Mouse (Mus musculus) embryonic facial prominence, embryonic 10.5 days (tissue): ENCODE data around the gene E2f2. TPM values are rescaled to one million over a fixed set of nuclear protein-coding genes. Genes with fewer than 3 reads are reported as not detected.

Experiments
- DNase-seq: peaks from one replicate; pipeline ENCODE4 v3.0.0-alpha.2; 2017; ENCODE audit warnings: low spot score
- H3K27ac ChIP-seq: fragments of 300-500 bp; sonication (generic); replicated peaks from 2 replicates; pipeline ENCODE4 v1.5.1; 2016; ENCODE audit warnings: mild to moderate bottlenecking
- H3K27me3 ChIP-seq: fragments of 300-500 bp; sonication (generic); replicated peaks from 2 replicates; pipeline ENCODE4 v1.6.1; 2016; ENCODE audit warnings: low read depth, mild to moderate bottlenecking; ENCODE audit not compliant: poor library complexity, severe bottlenecking
- H3K36me3 ChIP-seq: fragments of 300-500 bp; sonication (generic); replicated peaks from 2 replicates; pipeline ENCODE4 v1.6.1; 2016; ENCODE audit warnings: mild to moderate bottlenecking, moderate library complexity
- H3K4me1 ChIP-seq: fragments of 300-500 bp; sonication (generic); 2 replicates; pipeline ENCODE4 v1.6.1; 2016
- H3K4me3 ChIP-seq: fragments of 300-500 bp; sonication (generic); 2 replicates; pipeline ENCODE4 v1.5.1; 2016; ENCODE audit warnings: mild to moderate bottlenecking, moderate library complexity
- H3K9me3 ChIP-seq: fragments of 300-500 bp; sonication (generic); 2 replicates; pipeline ENCODE4 v1.6.1; 2016; ENCODE audit warnings: mild to moderate bottlenecking
- WGBS: fragments of 180-500 bp; shearing (Covaris S2); methylation state at CpG from one replicate; pipeline ENCODE4 v1.1.7; 2016; 5-methylcytosine and 5-hydroxymethylcytosine counted together
- polyA plus RNA-seq: library from polyadenylated mRNA; unstranded; fragments of >200 nt; fragmentation: Nextera tagmentation; extraction: Ambion mirVana; gene quantifications from 2 replicates; pipeline ENCODE4 v1.2.1, GENCODE M21; 2016

Gene E2f2
- polyA plus RNA-seq, 1 experiment from 2014 or later: 6.2 TPM

- 5% methylated on average over 17 of the region's 17 CpGs for WGBS
- H3K36me3 ChIP-seq: no peaks in the 10 kb centered on the region
- H3K27ac ChIP-seq: peak overlapping the region; percentile 69
- H3K4me3 ChIP-seq: peak overlapping the region; percentile 47
- peak; percentile 68 for DNase-seq
- peaks cover 37% of the 10 kb centered on the region for H3K27me3 ChIP-seq
- H3K4me1 ChIP-seq: peaks cover 59% of the 10 kb centered on the region
- H3K9me3 ChIP-seq: no peaks in the 10 kb centered on the region
Measured at GRCm38 (mm10) chr4:136220133-136220775, 48.1 kb downstream of the E2f2 start.

GRCm38 (mm10) chr4:136223549-136224239 lies 51.5 kb downstream of the E2f2 start:
- WGBS: 64% methylated on average over 13 of the region's 13 CpGs
- peak; percentile 45 for DNase-seq
- Histone ChIP-seq H3K9me3 (no peaks in the 10 kb centered on the region), H3K4me3 (no peak overlapping the region), H3K27ac (peak overlapping the region; percentile 5; the same call in 1 of the 2 replicates), H3K27me3 (peaks cover 26% of the 10 kb centered on the region), H3K36me3 (no peaks in the 10 kb centered on the region), H3K4me1 (peaks cover 46% of the 10 kb centered on the region)

GRCm38 (mm10) chr4:136224240-136224559 lies 52.0 kb downstream of the E2f2 start:
- WGBS: 59% methylated on average over 5 of the region's 5 CpGs
- no peaks in the 10 kb centered on the region for H3K9me3 ChIP-seq
- no peak overlapping the region for H3K4me3 ChIP-seq
- DNase-seq: no peak
- H3K4me1 ChIP-seq: peaks cover 44% of the 10 kb centered on the region
- H3K27ac ChIP-seq: peak overlapping the region; percentile 5; the same call in 1 of the 2 replicates
- peaks cover 21% of the 10 kb centered on the region for H3K27me3 ChIP-seq
- no peaks in the 10 kb centered on the region for H3K36me3 ChIP-seq

GRCm38 (mm10) chr4:136224677-136225460 lies 52.7 kb downstream of the E2f2 start:
- WGBS: 81% methylated on average over 23 of the region's 23 CpGs
- no peaks in the 10 kb centered on the region for H3K9me3 ChIP-seq
- H3K27ac ChIP-seq: 0 out of 2 replicates have a peak overlapping the region, but pooled peaks have one; percentile 5
- H3K27me3 ChIP-seq: peaks cover 15% of the 10 kb centered on the region
- DNase-seq: no peak
- peaks cover 38% of the 10 kb centered on the region for H3K4me1 ChIP-seq
- no peaks in the 10 kb centered on the region for H3K36me3 ChIP-seq
- no peak overlapping the region for H3K4me3 ChIP-seq

- H3K4me1 ChIP-seq: peaks cover 25% of the 10 kb centered on the region
- no peaks in the 10 kb centered on the region for H3K36me3 ChIP-seq
- no peaks in the 10 kb centered on the region for H3K9me3 ChIP-seq
- H3K27ac ChIP-seq: no peak overlapping the region
- no peaks in the 10 kb centered on the region for H3K27me3 ChIP-seq
- DNase-seq: no peak
- H3K4me3 ChIP-seq: no peak overlapping the region
- WGBS: 80% methylated on average over 7 of the region's 7 CpGs
Measured at GRCm38 (mm10) chr4:136227408-136227807, 55.2 kb downstream of the E2f2 start.

- Histone ChIP-seq H3K27me3 (peaks cover 8% of the 10 kb centered on the region; the same call in 1 of the 2 replicates), H3K9me3 (no peaks in the 10 kb centered on the region), H3K36me3 (no peaks in the 10 kb centered on the region), H3K4me3 (no peak overlapping the region), H3K4me1 (peaks cover 26% of the 10 kb centered on the region), H3K27ac (no peak overlapping the region)
- WGBS: 73% methylated on average over 5 of the region's 5 CpGs
- no peak for DNase-seq
Measured at GRCm38 (mm10) chr4:136228640-136229039, 56.4 kb downstream of the E2f2 start.

- DNase-seq: no peak
- H3K4me1 ChIP-seq: peaks cover 33% of the 10 kb centered on the region
- peaks cover 2% of the 10 kb centered on the region; the same call in 1 of the 2 replicates for H3K9me3 ChIP-seq
- 0 out of 2 replicates have a peak overlapping the region, but pooled peaks have one; percentile 10 for H3K27ac ChIP-seq
- WGBS: 16% methylated on average over 13 of the region's 13 CpGs
- H3K4me3 ChIP-seq: peak overlapping the region; percentile 36
- peaks cover 86% of the 10 kb centered on the region for H3K27me3 ChIP-seq
- H3K36me3 ChIP-seq: 0 out of 2 replicates have a peak, but pooled peaks cover 3% of the 10 kb centered on the region
Measured at GRCm38 (mm10) chr4:136238669-136239068, 66.5 kb downstream of the E2f2 start.

GRCm38 (mm10) chr4:136239111-136239510 lies 66.9 kb downstream of the E2f2 start:
- WGBS: 68% methylated on average over 9 of the region's 9 CpGs
- Histone ChIP-seq H3K4me3 (no peak overlapping the region), H3K4me1 (peaks cover 33% of the 10 kb centered on the region), H3K27me3 (peaks cover 86% of the 10 kb centered on the region), H3K36me3 (0 out of 2 replicates have a peak, but pooled peaks cover 3% of the 10 kb centered on the region), H3K9me3 (peaks cover 2% of the 10 kb centered on the region; the same call in 1 of the 2 replicates), H3K27ac (no peak overlapping the region)
- no peak for DNase-seq

GRCm38 (mm10) chr4:136239622-136240021 lies 67.4 kb downstream of the E2f2 start:
- Histone ChIP-seq H3K27me3 (peaks cover 87% of the 10 kb centered on the region), H3K36me3 (0 out of 2 replicates have a peak, but pooled peaks cover 3% of the 10 kb centered on the region), H3K4me3 (no peak overlapping the region), H3K9me3 (peaks cover 2% of the 10 kb centered on the region; the same call in 1 of the 2 replicates), H3K4me1 (peaks cover 33% of the 10 kb centered on the region), H3K27ac (no peak overlapping the region)
- DNase-seq: peak; percentile 82
- 21% methylated on average over 8 of the region's 8 CpGs for WGBS

- peaks cover 2% of the 10 kb centered on the region; the same call in 1 of the 2 replicates for H3K9me3 ChIP-seq
- H3K36me3 ChIP-seq: 0 out of 2 replicates have a peak, but pooled peaks cover 3% of the 10 kb centered on the region
- H3K27ac ChIP-seq: no peak overlapping the region
- DNase-seq: no peak
- peaks cover 92% of the 10 kb centered on the region for H3K27me3 ChIP-seq
- 58% methylated on average over 14 of the region's 14 CpGs for WGBS
- peaks cover 33% of the 10 kb centered on the region for H3K4me1 ChIP-seq
- no peak overlapping the region for H3K4me3 ChIP-seq
Measured at GRCm38 (mm10) chr4:136240123-136240522, 67.9 kb downstream of the E2f2 start.

GRCm38 (mm10) chr4:136240955-136241354 lies 68.8 kb downstream of the E2f2 start:
- Histone ChIP-seq H3K27me3 (peaks cover 100% of the 10 kb centered on the region), H3K4me3 (no peak overlapping the region), H3K27ac (no peak overlapping the region; the same call in 1 of the 2 replicates), H3K4me1 (peaks cover 33% of the 10 kb centered on the region), H3K36me3 (0 out of 2 replicates have a peak, but pooled peaks cover 3% of the 10 kb centered on the region), H3K9me3 (peaks cover 2% of the 10 kb centered on the region; the same call in 1 of the 2 replicates)
- WGBS: 33% methylated on average over 8 of the region's 8 CpGs
- DNase-seq: peak; percentile 41

GRCm38 (mm10) chr4:136242065-136242703 lies 70.0 kb downstream of the E2f2 start:
- 46% methylated on average over 8 of the region's 8 CpGs for WGBS
- H3K27ac ChIP-seq: no peak overlapping the region
- peaks cover 2% of the 10 kb centered on the region; the same call in 1 of the 2 replicates for H3K9me3 ChIP-seq
- 0 out of 2 replicates have a peak, but pooled peaks cover 3% of the 10 kb centered on the region for H3K36me3 ChIP-seq
- H3K4me3 ChIP-seq: no peak overlapping the region
- H3K27me3 ChIP-seq: peaks cover 100% of the 10 kb centered on the region
- DNase-seq: no peak
- H3K4me1 ChIP-seq: peaks cover 44% of the 10 kb centered on the region
